Mouse (Mus musculus) liver, embryonic 16.5 days (tissue): ENCODE results near the gene Gm8882. TPM values are rescaled to one million over a fixed set of nuclear protein-coding genes. Genes with fewer than 3 reads are reported as not detected.
"Not testable (repeated sequence)": the region's sequence is repeated elsewhere in the genome, so short reads cannot be mapped to it uniquely, and the experiment has no call there.

Experiments
- ATAC-seq: fragments of 200-750 bp; cut with Nextera tagmentation; 2 replicates; pipeline ENCODE4 v1.8.0; 2017; ENCODE audit warnings: low read depth, mild to moderate bottlenecking, moderate number of reproducible peaks, moderate library complexity
- H3K27ac ChIP-seq: fragments of 300-500 bp; sonication (generic); 2 replicates; pipeline ENCODE4 v1.5.1; 2014; ENCODE audit warnings: mild to moderate bottlenecking, low read length
- H3K27me3 ChIP-seq: fragments of 300-500 bp; sonication (generic); 2 replicates; pipeline ENCODE4 v1.6.1; 2014; ENCODE audit warnings: low read depth, low read length, mixed read lengths; ENCODE audit not compliant: control insufficient read depth, insufficient read depth
- H3K36me3 ChIP-seq: fragments of 300-500 bp; sonication (generic); 2 replicates; pipeline ENCODE4 v1.6.1; 2014; ENCODE audit warnings: mild to moderate bottlenecking; ENCODE audit not compliant: control insufficient read depth, insufficient read depth
- H3K4me1 ChIP-seq: fragments of 300-500 bp; sonication (generic); 2 replicates; pipeline ENCODE4 v1.6.1; 2014; ENCODE audit warnings: low read depth, low read length, mixed read lengths; ENCODE audit not compliant: control insufficient read depth
- H3K4me2 ChIP-seq: fragments of 300-500 bp; sonication (generic); 2 replicates; pipeline ENCODE4 v1.6.1; 2014; ENCODE audit warnings: low read depth, low read length, mixed read lengths
- H3K4me3 ChIP-seq: fragments of 300-500 bp; sonication (generic); 2 replicates; pipeline ENCODE4 v1.5.1; 2014; ENCODE audit warnings: low read depth, mild to moderate bottlenecking, low read length
- H3K9ac ChIP-seq: fragments of 300-500 bp; sonication (generic); 2 replicates; pipeline ENCODE4 v1.6.1; 2014; ENCODE audit warnings: low read depth, low read length
- H3K9me3 ChIP-seq: fragments of 300-500 bp; sonication (generic); replicated peaks from 2 replicates; pipeline ENCODE4 v1.6.1; 2016; ENCODE audit warnings: low read length; ENCODE audit not compliant: control insufficient read depth
- WGBS: fragments of 180-500 bp; shearing (Covaris S2); extraction: QIAGEN DNeasy Blood & Tissue Kit; methylation state at CpG from one replicate; pipeline ENCODE4 v1.1.7; 2014; ENCODE audit not compliant: insufficient replicate concordance; 5-methylcytosine and 5-hydroxymethylcytosine counted together
- polyA plus RNA-seq: library from polyadenylated mRNA; unstranded; fragments of >200 nt; fragmentation: Nextera tagmentation; extraction: Ambion mirVana; gene quantifications from 2 replicates; pipeline ENCODE4 v1.2.1, GENCODE M21; 2015

Gm8882 gene
- not detected in 2 replicates for polyA plus RNA-seq

DNA sequence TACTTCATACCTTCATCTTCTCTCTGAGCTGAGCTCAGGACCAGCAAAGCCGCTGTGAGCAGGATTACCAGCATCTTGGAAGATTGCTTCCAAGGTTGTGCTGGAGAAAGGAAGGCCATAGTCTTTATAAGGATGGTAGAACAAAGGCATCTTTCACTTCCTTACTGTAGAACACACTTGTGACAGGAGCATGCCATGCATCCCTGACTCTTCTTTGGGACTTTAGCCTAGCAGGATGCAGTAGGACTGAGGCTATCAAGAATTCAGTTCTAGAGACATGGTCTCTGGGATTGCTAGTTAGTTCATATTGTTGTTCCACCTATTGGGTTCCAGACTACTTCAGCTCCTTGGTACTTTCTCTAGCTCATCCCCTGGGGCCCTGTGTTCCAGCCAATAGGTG, at the start of gene Gm8882:
Gene Gm8882 (minus strand): TSS at position 101 of the 400 bp plus-strand sequence.
- not testable (repeated sequence) for H3K36me3 ChIP-seq, ATAC-seq, H3K4me1 ChIP-seq, H3K9me3 ChIP-seq, H3K4me2 ChIP-seq, H3K4me3 ChIP-seq, H3K27me3 ChIP-seq, H3K27ac ChIP-seq, H3K9ac ChIP-seq
- 55% methylated on average over 1 of the region's 1 CpGs for WGBS

DNA sequence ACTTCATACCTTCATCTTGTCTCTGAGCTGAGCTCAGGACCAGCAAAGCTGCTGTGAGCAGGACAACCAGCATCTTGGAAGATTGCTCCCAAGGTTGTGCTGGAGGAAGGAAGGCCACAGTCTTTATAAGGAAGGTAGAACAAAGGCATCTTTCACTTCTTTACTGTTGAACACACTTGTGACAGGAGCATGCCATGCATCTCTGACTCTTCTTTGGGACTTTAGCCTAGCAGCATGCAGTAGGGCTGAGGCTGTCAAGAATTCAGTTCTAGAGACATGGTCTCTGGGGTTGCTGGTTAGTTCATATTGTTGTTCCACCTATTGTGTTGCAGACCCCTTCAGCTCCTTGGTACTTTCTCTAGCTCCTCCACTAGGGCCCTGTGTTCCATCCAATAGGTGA, 49.3 kb downstream of the Gm8882 start, which contains the start of gene Prpmp5:
Gene Prpmp5 (minus strand): TSS at position 101 of the 400 bp plus-strand sequence.
- not testable (repeated sequence) for H3K4me2 ChIP-seq, H3K36me3 ChIP-seq, H3K4me1 ChIP-seq, H3K9ac ChIP-seq, H3K27me3 ChIP-seq, H3K4me3 ChIP-seq, H3K9me3 ChIP-seq, ATAC-seq, H3K27ac ChIP-seq

Other genes starting within 250 kb of the Gm8882 start
- not detected in 2 replicates for gene Prb1, start 153.6 kb downstream of the Gm8882 start, polyA plus RNA-seq
- not detected in 2 replicates for gene Prpmp5, start 49.4 kb downstream of the Gm8882 start, polyA plus RNA-seq
- gene Prh1, start 205.7 kb upstream of the Gm8882 start, polyA plus RNA-seq, result not detected in 2 replicates
- gene Prp2, start 231.8 kb upstream of the Gm8882 start, polyA plus RNA-seq, result not detected in 2 replicates